Comparison of ENCODE assay signal across 11 mouse cellular contexts in genomic region chr2:72614256-72614655, GRCm38 (mm10).
DNase-seq lines count a peak whose midpoint lies in the region; ATAC-seq and TF ChIP-seq lines count a peak whose summit lies in the region.
"Had no signal": no experiment of that assay in that cellular context is flagged by ENCODE, and none has a peak within 500 bp of the region (broad histone marks: within the 10 kb centered on the region; RNA-seq: fewer than 3 reads in every experiment).

No protein-coding gene starts in this region.

- no peak overlapping the region for H3K4me2 ChIP-seq in heart, embryonic 12.5 days
- H3K4me2 ChIP-seq in myocyte (ENCODE audit: low read depth) = peak overlapping the region; percentile 61
- H3K4me2 ChIP-seq in intestine, embryonic 15.5 days (replicated peaks) = no peak overlapping the region
- no peak overlapping the region for H3K4me2 ChIP-seq in forebrain, embryonic 11.5 days (ENCODE audit: low read depth, low read length, severe bottlenecking)
- H3K4me2 ChIP-seq: embryonic facial prominence, embryonic 13.5 days; neural tube, embryonic 13.5 days had no signal

- peak; percentile 84 to 88 for DNase-seq in heart, adult 18-20 months
- DNase-seq in adipocyte (ENCODE audit: low spot score) = peak; percentile 76
- DNase-seq in gastrocnemius, postnatal 4 days (ENCODE audit: low spot score in 2 of 2) = peak; percentile 52 to 76
- no peak for DNase-seq in forebrain, embryonic 11.5 days (ENCODE audit: low spot score)
- DNase-seq in kidney, adult 9 months = no peak

- no peaks in the 10 kb centered on the region for H3K9me3 ChIP-seq in heart, embryonic 12.5 days (replicated peaks)
- H3K9me3 ChIP-seq in intestine, embryonic 15.5 days = no peaks in the 10 kb centered on the region
- no peaks in the 10 kb centered on the region for H3K9me3 ChIP-seq in forebrain, embryonic 11.5 days (ENCODE audit: control insufficient read depth, low read length)
- H3K9me3 ChIP-seq: embryonic facial prominence, embryonic 13.5 days; G1E; neural tube, embryonic 13.5 days had no signal

- no peak for ATAC-seq in heart, embryonic 12.5 days (ENCODE audit: insufficient number of reproducible peaks, low FRiP score)
- ATAC-seq in intestine, embryonic 15.5 days = no peak
- ATAC-seq in forebrain, embryonic 11.5 days (replicated peaks; ENCODE audit: low FRiP score) = no peak

- no peaks in the 10 kb centered on the region for H3K36me3 ChIP-seq in heart, embryonic 12.5 days
- H3K36me3 ChIP-seq in myocyte (ENCODE audit: control insufficient read depth, insufficient read depth) = no peaks in the 10 kb centered on the region
- H3K36me3 ChIP-seq in intestine, embryonic 15.5 days = no peaks in the 10 kb centered on the region
- H3K36me3 ChIP-seq in forebrain, embryonic 11.5 days (ENCODE audit: control insufficient read depth, insufficient read depth, low read length) = no peaks in the 10 kb centered on the region
- H3K36me3 ChIP-seq: embryonic facial prominence, embryonic 13.5 days; G1E; neural tube, embryonic 13.5 days had no signal

- H3K4me3 ChIP-seq in heart, embryonic 12.5 days = no peak overlapping the region
- H3K4me3 ChIP-seq in myocyte = no peak overlapping the region
- no peak overlapping the region for H3K4me3 ChIP-seq in intestine, embryonic 15.5 days (replicated peaks)
- no peak overlapping the region for H3K4me3 ChIP-seq in forebrain, embryonic 11.5 days (ENCODE audit: low read depth, low read length)
- H3K4me3 ChIP-seq: embryonic facial prominence, embryonic 13.5 days; neural tube, embryonic 13.5 days had no signal

- no peak overlapping the region for H3K9ac ChIP-seq in heart, embryonic 12.5 days
- no peak overlapping the region for H3K9ac ChIP-seq in intestine, embryonic 15.5 days
- no peak overlapping the region for H3K9ac ChIP-seq in forebrain, embryonic 11.5 days (ENCODE audit: low read length)
- H3K9ac ChIP-seq: embryonic facial prominence, embryonic 13.5 days; neural tube, embryonic 13.5 days had no signal

- H3K79me2 ChIP-seq in myocyte (ENCODE audit: control insufficient read depth, insufficient read depth) = no peaks in the 10 kb centered on the region

- H3K27me3 ChIP-seq in heart, embryonic 12.5 days (replicated peaks) = 0 out of 2 replicates have a peak, but pooled peaks cover 9% of the 10 kb centered on the region
- H3K27me3 ChIP-seq in myocyte (ENCODE audit: control insufficient read depth, insufficient read depth, insufficient read length) = no peaks in the 10 kb centered on the region
- no peaks in the 10 kb centered on the region for H3K27me3 ChIP-seq in intestine, embryonic 15.5 days (replicated peaks)
- no peaks in the 10 kb centered on the region for H3K27me3 ChIP-seq in forebrain, embryonic 11.5 days (ENCODE audit: control insufficient read depth, insufficient read depth, low read length)
- H3K27me3 ChIP-seq: embryonic facial prominence, embryonic 13.5 days had no signal

- WGBS in heart, embryonic 12.5 days = 59% methylated on average over 8 of the region's 8 CpGs
- WGBS in intestine, embryonic 15.5 days = 69% methylated on average over 8 of the region's 8 CpGs
- 87% methylated on average over 8 of the region's 8 CpGs for WGBS in forebrain, embryonic 11.5 days

- no peak overlapping the region for H3ac ChIP-seq in myocyte (ENCODE audit: control insufficient read depth, insufficient read length)

- TF ChIP-seq POLR2A in myocyte (IDR thresholded peaks at IDR 0.05; ENCODE audit: insufficient read length, low read depth) = no peak

- H3K27ac ChIP-seq in heart, embryonic 12.5 days (ENCODE audit: poor library complexity, severe bottlenecking) = no peak overlapping the region
- H3K27ac ChIP-seq in intestine, embryonic 15.5 days = no peak overlapping the region
- H3K27ac ChIP-seq in forebrain, embryonic 11.5 days (ENCODE audit: low read depth, low read length) = no peak overlapping the region
- H3K27ac ChIP-seq: embryonic facial prominence, embryonic 13.5 days; neural tube, embryonic 13.5 days had no signal

- H3K4me1 ChIP-seq in heart, embryonic 12.5 days (replicated peaks) = peaks cover 8% of the 10 kb centered on the region; the same call in 1 of the 2 replicates
- no peaks in the 10 kb centered on the region for H3K4me1 ChIP-seq in intestine, embryonic 15.5 days (replicated peaks)
- H3K4me1 ChIP-seq in forebrain, embryonic 11.5 days (replicated peaks; ENCODE audit: control insufficient read depth, insufficient read depth, low read length) = no peaks in the 10 kb centered on the region

TF ChIP-seq in myocyte, 11 proteins besides CTCF, POLR2A, EP300 and RAD21:
- TF ChIP-seq TCF12 (IDR thresholded peaks at IDR 0.05; ENCODE audit: insufficient read depth, poor library complexity, severe bottlenecking) (no peak), MYOG (IDR thresholded peaks at IDR 0.05; ENCODE audit: control insufficient read depth in 1 of 3, insufficient read depth in 1 of 3, insufficient read length in 2 of 3, low read depth in 2 of 3) (no peak), MAX (IDR thresholded peaks at IDR 0.05; ENCODE audit: low read depth) (no peak), E2F4 (IDR thresholded peaks at IDR 0.05; ENCODE audit: insufficient read depth) (no peak), TCF3 (IDR thresholded peaks at IDR 0.05; ENCODE audit: insufficient read length, low read depth) (no peak), CEBPB (IDR thresholded peaks at IDR 0.05; ENCODE audit: insufficient read depth, poor library complexity, severe bottlenecking) (no peak; the same call in 1 of the 2 replicates), REST (IDR thresholded peaks at IDR 0.05; ENCODE audit: insufficient read depth, insufficient read length) (no peak), MYOD1 (IDR thresholded peaks at IDR 0.05; ENCODE audit: control insufficient read depth in 1 of 3, insufficient read length in 2 of 3, low read depth in 2 of 3) (no peak), POLR2AphosphoS2 (IDR thresholded peaks at IDR 0.05; ENCODE audit: insufficient read length, low read depth) (no peak), SRF (IDR thresholded peaks at IDR 0.05; ENCODE audit: control insufficient read depth, insufficient read length, low read depth) (no peak), USF1 (IDR thresholded peaks at IDR 0.05; ENCODE audit: low read depth) (no peak)
TF ChIP-seq in myocyte: peak in this region for 0.

Comparison
In these comparisons a context has a peak if more than half of its experiments do, and no peak if none do; other contexts are left out.
1. DNase-seq: peak in heart, adult 18-20 months (2 of 2), adipocyte (single experiment) and gastrocnemius, postnatal 4 days (2 of 2); none in forebrain, embryonic 11.5 days (single experiment) and kidney, adult 9 months (single experiment).